Mouse (Mus musculus): Measurements from ENCODE around the gene BC029722. TPM values are rescaled to one million over a fixed set of nuclear protein-coding genes. Genes with fewer than 3 reads are reported as not detected.

BC029722 gene
- total RNA-seq, 2 experiments from 2014 or later, result 51.4 to 57.4 TPM

GRCm38 (mm10) chr2:155818596-155819391, 432 bp downstream of the BC029722 start:
- peak; percentile 92 to 94 for DNase-seq

GRCm38 (mm10) chr2:155817301-155818245, 1.7 kb downstream of the BC029722 start:
- DNase-seq, result no peak

GRCm38 (mm10) chr2:155816179-155816578, 3.0 kb downstream of the BC029722 start:
- no peak for DNase-seq

GRCm38 (mm10) chr2:155814829-155815228, 4.4 kb downstream of the BC029722 start:
- DNase-seq, result no peak

GRCm38 (mm10) chr2:155812637-155813036, 6.6 kb downstream of the BC029722 start:
- no peak for DNase-seq

GRCm38 (mm10) chr2:155811821-155812396, 7.3 kb downstream of the BC029722 start:
- peak; percentile 83 to 84 for DNase-seq

GRCm38 (mm10) chr2:155809620-155810019, 9.6 kb downstream of the BC029722 start:
- no peak for DNase-seq

- DNase-seq, result no peak
These were observed 11.8 kb downstream of the BC029722 start for GRCm38 (mm10) chr2:155807408-155807807.

- no peak for DNase-seq
These were observed 12.7 kb downstream of the BC029722 start for GRCm38 (mm10) chr2:155806548-155806947.

- no peak for DNase-seq
These were observed 13.3 kb downstream of the BC029722 start for GRCm38 (mm10) chr2:155805925-155806255.

- no peak for DNase-seq
These were observed 13.8 kb downstream of the BC029722 start for GRCm38 (mm10) chr2:155805231-155805924.

GRCm38 (mm10) chr2:155804053-155804452, 15.2 kb downstream of the BC029722 start:
- DNase-seq, result no peak

GRCm38 (mm10) chr2:155802761-155803160, 16.5 kb downstream of the BC029722 start:
- DNase-seq, result no peak

- DNase-seq, result no peak
These were observed 20.6 kb downstream of the BC029722 start for GRCm38 (mm10) chr2:155798613-155799012.

- no peak for DNase-seq
These were observed 24.4 kb downstream of the BC029722 start for GRCm38 (mm10) chr2:155794674-155795445.

GRCm38 (mm10) chr2:155792899-155793298, 26.3 kb downstream of the BC029722 start:
- DNase-seq, result no peak

GRCm38 (mm10) chr2:155787949-155788931, 31.0 kb downstream of the BC029722 start:
- no peak for DNase-seq

GRCm38 (mm10) chr2:155786905-155787304, 32.3 kb downstream of the BC029722 start:
- no peak for DNase-seq

- no peak for DNase-seq
These were observed 34.7 kb downstream of the BC029722 start for GRCm38 (mm10) chr2:155784534-155784933.

- DNase-seq, result no peak
These were observed 39.7 kb downstream of the BC029722 start for GRCm38 (mm10) chr2:155779506-155779905.

Measured in layer of hippocampus, postnatal 36 days (tissue).